Mouse (Mus musculus): Measurements from ENCODE around the gene Fam161a. TPM values are rescaled to one million over a fixed set of nuclear protein-coding genes. Genes with fewer than 3 reads are reported as not detected.
"Not testable (repeated sequence)": the region's sequence is repeated elsewhere in the genome, so short reads cannot be mapped to it uniquely, and the experiment has no call there.

The Fam161a gene
- polyA plus RNA-seq, 1 experiment: 17.4 TPM

- no peak for DNase-seq (ENCODE audit: low spot score)
These were observed 42.3 kb downstream of the Fam161a start for GRCm38 (mm10) chr11:23049642-23050041.

DNA sequence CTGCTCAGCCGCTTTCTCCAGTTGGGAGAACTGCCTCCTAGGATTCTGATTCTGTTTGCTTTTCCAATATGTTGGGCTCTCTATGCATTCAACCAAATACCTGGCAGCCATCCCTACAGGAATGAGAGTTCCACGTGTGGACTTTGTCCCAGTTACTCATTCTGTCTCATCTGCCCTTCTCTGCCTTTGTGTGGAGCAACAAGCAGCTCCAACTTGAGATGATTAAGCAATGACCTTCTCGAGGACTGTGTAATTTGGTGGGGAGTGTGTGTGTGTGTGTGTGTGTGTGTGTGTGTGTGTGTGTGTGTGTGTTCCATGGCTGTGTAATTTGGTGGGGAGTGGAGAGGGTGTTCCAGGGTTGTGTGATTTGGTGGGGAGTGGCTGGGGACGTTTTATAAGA is 45.0 kb downstream of the Fam161a start:
- DNase-seq (ENCODE audit: low spot score): no peak

GRCm38 (mm10) chr11:23063153-23063552 is 55.8 kb downstream of the Fam161a start:
- DNase-seq (ENCODE audit: low spot score): no peak

DNA sequence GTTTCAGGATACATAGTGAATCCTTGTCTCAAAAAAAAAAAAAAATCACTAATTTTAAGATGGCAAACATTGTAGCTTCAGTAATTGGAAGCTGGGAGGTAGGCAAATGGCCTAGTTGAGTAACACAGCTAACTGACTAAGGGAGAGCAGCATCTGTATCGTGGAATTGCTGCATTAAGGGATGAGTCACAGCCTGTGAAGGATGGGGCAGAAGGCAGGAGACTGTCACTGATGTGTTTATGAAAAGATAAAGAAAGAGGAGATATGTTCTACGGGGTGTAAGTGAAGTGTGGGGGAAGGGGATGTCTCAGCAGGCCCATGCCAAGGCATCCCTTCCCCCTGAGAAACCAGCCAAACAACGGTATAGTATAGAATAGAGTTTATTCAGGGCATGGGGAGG is 56.5 kb downstream of the Fam161a start:
- DNase-seq (ENCODE audit: low spot score): no peak

DNA sequence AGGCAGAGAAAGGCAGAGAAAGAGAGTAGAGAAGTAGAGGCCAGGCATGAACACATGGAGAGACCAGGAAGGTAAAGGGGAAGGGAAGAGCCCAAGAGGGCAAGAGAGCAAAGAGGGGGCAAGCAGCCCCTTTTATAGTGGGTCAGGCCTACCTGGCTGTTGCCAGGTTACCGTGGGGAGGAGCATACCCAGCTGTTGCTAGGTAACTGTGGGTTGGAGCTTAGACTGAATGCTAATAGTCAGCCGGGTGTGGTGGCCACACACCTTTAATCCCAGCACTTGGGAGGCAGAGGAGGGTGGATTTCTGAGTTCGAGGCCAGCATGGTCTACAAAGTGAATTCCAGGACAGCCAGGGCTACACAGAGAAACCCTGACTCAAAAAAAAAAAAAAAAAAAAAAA is 56.9 kb downstream of the Fam161a start:
- not testable (repeated sequence) for DNase-seq (ENCODE audit: low spot score)

DNA sequence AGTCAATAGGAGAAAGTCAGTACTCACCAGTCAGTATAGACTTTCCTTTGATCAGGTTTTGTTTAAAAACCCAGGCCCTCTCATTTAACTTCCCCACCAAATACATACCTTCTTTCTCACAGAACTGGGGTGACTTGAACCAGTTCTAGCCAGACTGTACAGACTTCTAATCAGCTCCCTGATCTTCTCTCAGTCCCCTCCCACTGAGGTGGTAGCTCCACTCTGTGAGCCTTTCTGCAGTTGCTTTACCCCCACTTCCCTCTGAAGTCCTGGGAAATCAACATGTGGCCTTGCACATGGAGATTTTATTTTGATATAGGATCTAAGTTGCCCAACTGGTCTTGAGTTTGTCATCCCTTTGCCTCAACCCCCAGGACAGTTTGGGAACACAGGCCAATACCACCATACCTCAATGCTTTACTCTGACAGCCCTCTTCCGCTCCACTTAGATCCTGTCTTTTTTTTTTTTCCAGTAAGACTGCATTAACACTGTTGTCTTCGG is 57.9 kb downstream of the Fam161a start:
- no peak for DNase-seq (ENCODE audit: low spot score)

DNA sequence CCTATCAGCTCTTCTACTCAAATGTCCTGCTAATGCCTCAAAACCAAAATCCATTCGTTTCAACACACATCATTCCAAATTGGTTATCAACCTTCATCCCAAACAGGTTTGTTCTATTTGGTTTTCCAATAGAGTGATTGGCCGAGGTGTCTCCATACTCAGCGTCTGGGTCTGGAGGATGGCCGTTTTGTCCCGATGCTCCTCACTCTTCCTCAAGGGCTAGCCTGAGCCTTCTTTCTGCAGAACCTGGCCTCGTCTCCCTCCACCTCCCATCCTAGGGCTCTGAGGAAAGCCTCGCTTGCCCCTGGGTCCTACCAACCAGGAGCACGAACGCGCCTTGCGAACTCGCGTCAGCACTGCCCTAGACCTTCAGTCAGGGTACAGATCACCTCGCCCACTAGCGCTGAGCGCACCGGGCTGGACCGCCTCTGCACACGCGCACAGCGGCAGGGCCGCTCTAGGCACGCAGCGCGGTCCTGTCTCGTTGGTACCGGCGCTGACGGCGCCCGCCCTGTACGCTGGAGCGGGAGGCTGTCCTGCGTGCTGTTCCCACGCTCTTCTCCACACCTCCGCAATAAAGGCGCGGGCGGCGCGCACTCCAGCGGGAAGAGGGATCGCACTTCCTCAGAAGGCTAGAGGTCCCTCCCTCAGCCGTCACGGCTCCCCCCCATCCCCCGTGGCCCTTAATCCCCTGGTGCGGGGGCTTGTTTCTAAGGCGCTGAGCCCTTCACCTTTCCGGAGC is 60.2 kb downstream of the Fam161a start:
- peak; percentile 79 for DNase-seq (ENCODE audit: low spot score)

- DNase-seq (ENCODE audit: low spot score): no peak
These were observed 60.9 kb downstream of the Fam161a start for GRCm38 (mm10) chr11:23068201-23068600.

GRCm38 (mm10) chr11:23068986-23069385 is 61.7 kb downstream of the Fam161a start:
- DNase-seq (ENCODE audit: low spot score): not testable (repeated sequence)

- no peak for DNase-seq (ENCODE audit: low spot score)
These were observed 67.5 kb downstream of the Fam161a start for GRCm38 (mm10) chr11:23074841-23075240.

GRCm38 (mm10) chr11:23078541-23078940 is 71.2 kb downstream of the Fam161a start:
- no peak for DNase-seq (ENCODE audit: low spot score)

Other genes starting within 250 kb of the Fam161a start
- gene B3gnt2, start 146.6 kb upstream of the Fam161a start, polyA plus RNA-seq (2012; rRNA removed): 22.6 and 25.7 TPM in 2 replicates
- gene Zrsr1, start 35.5 kb upstream of the Fam161a start, polyA plus RNA-seq (2012; rRNA removed): 20.5 and 27.6 TPM in 2 replicates
- gene Gm28048, start 25.4 kb upstream of the Fam161a start, polyA plus RNA-seq (2012; rRNA removed): 7.6 and 7.9 TPM in 2 replicates
- gene Commd1, start 25.1 kb upstream of the Fam161a start, polyA plus RNA-seq (2012; rRNA removed): 68.5 and 79.7 TPM in 2 replicates
- 96.2 and 112 TPM in 2 replicates for gene Cct4, start 17.0 kb upstream of the Fam161a start, polyA plus RNA-seq (2012; rRNA removed)
- 42.8 and 44.6 TPM in 2 replicates for gene Xpo1, start 248.5 kb downstream of the Fam161a start, polyA plus RNA-seq (2012; rRNA removed)

Data from urinary bladder, adult 2 months (tissue).